Mouse (Mus musculus) stomach, postnatal 0 days (tissue): ENCODE data around the gene Bean1. TPM values are rescaled to one million over a fixed set of nuclear protein-coding genes. Genes with fewer than 3 reads are reported as not detected.

ENCODE experiments used
- ATAC-seq: fragments of 200-750 bp; cut with Nextera tagmentation; 2 replicates; pipeline ENCODE4 v1.8.0; 2017; ENCODE audit not compliant: low FRiP score, low TSS enrichment
- DNase-seq: peaks from one replicate; pipeline ENCODE4 v3.0.0-alpha.2; 2016; ENCODE audit warnings: low spot score
- H3K27ac ChIP-seq: fragments of 300-500 bp; sonication (generic); replicated peaks from 2 replicates; pipeline ENCODE4 v1.5.1; 2014; ENCODE audit warnings: mild to moderate bottlenecking, control low read depth
- H3K27me3 ChIP-seq: fragments of 300-500 bp; sonication (generic); 2 replicates; pipeline ENCODE4 v1.6.1; 2014; ENCODE audit warnings: low read length; ENCODE audit not compliant: control insufficient read depth, insufficient read depth
- H3K36me3 ChIP-seq: fragments of 300-500 bp; sonication (generic); 2 replicates; pipeline ENCODE4 v1.6.1; 2014; ENCODE audit warnings: low read length, mixed read lengths; ENCODE audit not compliant: control insufficient read depth, insufficient read depth
- H3K4me1 ChIP-seq: fragments of 300-500 bp; sonication (generic); replicated peaks from 2 replicates; pipeline ENCODE4 v1.6.1; 2014; ENCODE audit warnings: antibody characterized with exemption; ENCODE audit not compliant: control insufficient read depth, insufficient read depth
- H3K4me2 ChIP-seq: fragments of 300-500 bp; sonication (generic); replicated peaks from 2 replicates; pipeline ENCODE4 v1.6.1; 2014; ENCODE audit warnings: low read depth, mild to moderate bottlenecking, control low read depth, moderate library complexity
- H3K4me3 ChIP-seq: fragments of 300-500 bp; sonication (generic); 2 replicates; pipeline ENCODE4 v1.5.1; 2014; ENCODE audit warnings: low read depth, low read length, control low read depth
- H3K9ac ChIP-seq: fragments of 300-500 bp; sonication (generic); 2 replicates; pipeline ENCODE4 v1.6.1; 2014; ENCODE audit warnings: mild to moderate bottlenecking, low read length, control low read depth, mixed read lengths
- H3K9me3 ChIP-seq: fragments of 300-500 bp; sonication (generic); 2 replicates; pipeline ENCODE4 v1.6.1; 2016; ENCODE audit warnings: low read length; ENCODE audit not compliant: control insufficient read depth
- CTCF ChIP-seq: IDR thresholded peaks from 2 replicates; pipeline ENCODE4 v1.5.1; 2016; ENCODE audit warnings: antibody characterized with exemption, low read depth, mild to moderate bottlenecking, moderate library complexity
- EP300 ChIP-seq: optimal IDR thresholded peaks from 2 replicates; pipeline ENCODE3; 2016; ENCODE audit warnings: antibody characterized with exemption
- WGBS: fragments of 180-500 bp; shearing (Covaris S2); extraction: QIAGEN DNeasy Blood & Tissue Kit; methylation state at CpG from one replicate; pipeline ENCODE4 v1.1.7; 2014; 5-methylcytosine and 5-hydroxymethylcytosine counted together
- polyA plus RNA-seq: library from polyadenylated mRNA; unstranded; fragments of >200 nt; fragmentation: Nextera tagmentation; extraction: Ambion mirVana; gene quantifications from 2 replicates; pipeline ENCODE4 v1.2.1, GENCODE M21; 2015

The Bean1 gene
- polyA plus RNA-seq, 1 experiment from 2014 or later: 0.81 TPM

GRCm38 (mm10) chr8:104130916-104131315 is 39.3 kb upstream of the Bean1 start:
- Histone ChIP-seq H3K4me2 (no peak overlapping the region), H3K36me3 (no peaks in the 10 kb centered on the region), H3K4me3 (no peak overlapping the region), H3K27me3 (no peaks in the 10 kb centered on the region), H3K27ac (no peak overlapping the region), H3K4me1 (no peaks in the 10 kb centered on the region), H3K9ac (no peak overlapping the region), H3K9me3 (no peaks in the 10 kb centered on the region)
- ATAC-seq (no peak), DNase-seq (no peak)
- 94% methylated on average over 9 of the region's 9 CpGs for WGBS
- TF ChIP-seq EP300 (no peak), CTCF (no peak)

- no peaks in the 10 kb centered on the region for H3K4me1 ChIP-seq
Observed at GRCm38 (mm10) chr8:104131414-104131975, 38.7 kb upstream of the Bean1 start.

GRCm38 (mm10) chr8:104134521-104134920 is 35.7 kb upstream of the Bean1 start:
- DNase-seq (no peak), ATAC-seq (no peak)
- H3K4me1 ChIP-seq: no peaks in the 10 kb centered on the region
- H3K4me3 ChIP-seq: no peak overlapping the region
- TF ChIP-seq EP300: no peak
- TF ChIP-seq CTCF: no peak
- no peak overlapping the region for H3K9ac ChIP-seq
- H3K36me3 ChIP-seq: no peaks in the 10 kb centered on the region
- no peaks in the 10 kb centered on the region for H3K27me3 ChIP-seq
- no peak overlapping the region for H3K27ac ChIP-seq
- no peaks in the 10 kb centered on the region for H3K9me3 ChIP-seq
- 88% methylated on average over 8 of the region's 8 CpGs for WGBS
- no peak overlapping the region for H3K4me2 ChIP-seq

More at GRCm38 (mm10) chr8:104131414-104131975, 38.7 kb upstream of the Bean1 start:
- no peak overlapping the region for H3K27ac ChIP-seq
- no peak overlapping the region for H3K4me3 ChIP-seq
- no peak for ATAC-seq
- no peak overlapping the region for H3K4me2 ChIP-seq
- H3K36me3 ChIP-seq: no peaks in the 10 kb centered on the region
- H3K9me3 ChIP-seq: no peaks in the 10 kb centered on the region
- no peak for DNase-seq
- 77% methylated on average over 7 of the region's 7 CpGs for WGBS
- H3K27me3 ChIP-seq: no peaks in the 10 kb centered on the region
- TF ChIP-seq EP300 (no peak), CTCF (no peak)
- no peak overlapping the region for H3K9ac ChIP-seq

GRCm38 (mm10) chr8:104136277-104136676 is 34.0 kb upstream of the Bean1 start:
- H3K9me3 ChIP-seq: no peaks in the 10 kb centered on the region
- DNase-seq: no peak
- WGBS: 81% methylated on average over 3 of the region's 3 CpGs
- no peaks in the 10 kb centered on the region for H3K36me3 ChIP-seq
- no peak for ATAC-seq
- no peak overlapping the region for H3K4me2 ChIP-seq
- H3K27ac ChIP-seq: no peak overlapping the region
- no peaks in the 10 kb centered on the region for H3K4me1 ChIP-seq
- H3K4me3 ChIP-seq: no peak overlapping the region
- H3K27me3 ChIP-seq: no peaks in the 10 kb centered on the region
- TF ChIP-seq EP300 (no peak), CTCF (no peak)
- no peak overlapping the region for H3K9ac ChIP-seq

- H3K27ac ChIP-seq: no peak overlapping the region
- H3K4me1 ChIP-seq: no peaks in the 10 kb centered on the region
- DNase-seq (no peak), ATAC-seq (no peak)
- H3K36me3 ChIP-seq: no peaks in the 10 kb centered on the region
- no peak overlapping the region for H3K9ac ChIP-seq
- no peak overlapping the region for H3K4me3 ChIP-seq
- no peaks in the 10 kb centered on the region for H3K9me3 ChIP-seq
- WGBS: 85% methylated on average over 5 of the region's 5 CpGs
- no peak overlapping the region for H3K4me2 ChIP-seq
- no peaks in the 10 kb centered on the region for H3K27me3 ChIP-seq
- TF ChIP-seq CTCF (no peak), EP300 (no peak)
Observed at GRCm38 (mm10) chr8:104137636-104138035, 32.6 kb upstream of the Bean1 start.

GRCm38 (mm10) chr8:104140611-104141010 is 29.6 kb upstream of the Bean1 start:
- no peaks in the 10 kb centered on the region for H3K36me3 ChIP-seq
- H3K4me3 ChIP-seq: no peak overlapping the region

More at GRCm38 (mm10) chr8:104140611-104141010, 29.6 kb upstream of the Bean1 start:
- DNase-seq: no peak
- no peak for ATAC-seq
- Histone ChIP-seq H3K27ac (no peak overlapping the region), H3K27me3 (no peaks in the 10 kb centered on the region), H3K9ac (no peak overlapping the region), H3K4me1 (no peaks in the 10 kb centered on the region), H3K4me2 (no peak overlapping the region), H3K9me3 (no peaks in the 10 kb centered on the region)
- WGBS: 86% methylated on average over 13 of the region's 13 CpGs
- TF ChIP-seq EP300: no peak
- no peak for TF ChIP-seq CTCF
